Mouse (Mus musculus) kidney, adult 11 months (tissue): Measurements from ENCODE around the gene Rtn4rl1.

Source experiments
- DNase-seq: peaks from one replicate; pipeline ENCODE4 v3.0.0; 2022

Gene Rtn4rl1

GRCm38 (mm10) chr11:75310813-75311212 is 117.2 kb downstream of the Rtn4rl1 start:
- no peak for DNase-seq

- no peak for DNase-seq
These were observed 118.2 kb downstream of the Rtn4rl1 start for GRCm38 (mm10) chr11:75311751-75312150.

GRCm38 (mm10) chr11:75313834-75314233 is 120.3 kb downstream of the Rtn4rl1 start:
- DNase-seq: no peak
